Mouse (Mus musculus): ENCODE results near the gene Glis3.

DNA sequence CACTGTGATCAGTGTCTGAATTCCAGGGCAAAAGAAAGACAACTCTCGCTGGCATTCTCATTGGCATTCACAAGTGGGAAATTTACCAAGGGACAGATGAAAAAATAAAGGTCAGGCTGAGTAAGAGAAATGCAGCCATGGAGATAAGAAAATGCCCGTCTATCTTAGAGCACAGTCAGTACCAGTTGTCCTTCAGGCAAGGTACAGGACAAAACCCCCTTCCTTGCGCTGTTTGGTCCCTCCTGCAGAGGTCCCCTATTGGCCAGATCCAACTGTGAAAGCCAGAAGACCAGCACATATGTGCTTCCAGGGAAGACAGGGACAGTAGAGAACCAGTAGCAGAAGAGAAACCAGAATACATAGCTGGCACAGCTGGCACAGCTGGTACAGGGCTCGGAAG, 79.0 kb downstream of the Glis3 start:
- TF ChIP-seq HCFC1 (IDR thresholded peaks at IDR 0.05; ENCODE audit: borderline replicate concordance, insufficient read depth, low read length) (no peak), CHD2 (IDR thresholded peaks at IDR 0.05; ENCODE audit: low read depth, low read length) (no peak), ZNF384 (IDR thresholded peaks at IDR 0.05; ENCODE audit: low read depth, low read length) (no peak), MAFK (IDR thresholded peaks at IDR 0.05; ENCODE audit: insufficient read depth, low read depth, low read length) (no peak)

All from ES-E14 (cell line).